Mouse (Mus musculus): ENCODE data around the gene Pkmyt1. TPM values are rescaled to one million over a fixed set of nuclear protein-coding genes. Genes with fewer than 3 reads are reported as not detected.

Pkmyt1 gene
- polyA plus RNA-seq, 1 experiment from 2014 or later, result 32.4 TPM

DNA sequence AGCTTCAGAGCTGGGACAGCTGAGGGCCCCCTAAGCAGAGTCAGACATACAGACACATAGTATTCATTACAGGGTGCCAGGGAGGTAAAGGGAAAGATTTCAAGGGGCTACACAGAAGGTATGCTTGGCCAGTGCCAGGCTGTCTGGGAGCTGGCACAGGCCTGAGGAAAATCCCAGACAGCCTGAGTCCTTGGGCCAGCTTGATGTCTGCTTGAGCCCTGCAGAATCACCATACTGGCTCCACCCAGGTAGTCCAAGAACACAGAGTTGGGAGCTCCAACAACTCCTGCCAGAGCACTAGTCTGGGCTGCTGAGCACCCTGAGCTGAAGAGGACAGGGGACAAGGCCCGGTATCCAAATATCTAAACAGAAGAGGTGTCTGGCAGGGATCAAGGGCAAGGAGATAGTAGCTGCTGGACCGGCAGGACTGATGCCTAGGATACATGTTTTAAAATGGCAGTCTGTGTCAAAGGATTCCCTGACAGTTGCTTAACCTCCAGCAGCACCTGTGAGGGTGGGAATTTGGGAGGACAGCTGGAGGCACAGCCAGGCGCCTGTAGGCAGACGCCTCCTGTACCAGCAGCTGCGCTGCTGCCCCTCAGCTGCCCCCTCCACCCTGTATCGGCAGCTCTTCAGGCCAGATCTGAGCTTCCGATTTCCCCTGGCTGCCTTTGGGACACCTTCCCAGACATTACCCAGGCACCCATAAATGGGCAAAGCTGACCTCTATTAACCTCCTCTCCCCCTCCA is 3.6 kb upstream of the Pkmyt1 start, which contains the start of gene 1520401A03Rik:
1520401A03Rik (minus strand) TSS at position 408 of the 750 bp plus-strand sequence.
- ATAC-seq (ENCODE audit: insufficient number of reproducible peaks, low FRiP score), result no peak
- Histone ChIP-seq H3K9ac (no peak within 1 kb of the TSS), H3K9me3 (replicated peaks) (no peaks in the 10 kb centered on the region), H3K27ac (ENCODE audit: poor library complexity, severe bottlenecking) (no peak within 1 kb of the TSS), H3K4me3 (no peak within 1 kb of the TSS), H3K27me3 (replicated peaks) (peaks cover 32% of the 10 kb centered on the region), H3K4me1 (replicated peaks) (peaks cover 8% of the 10 kb centered on the region), H3K4me2 (no peak within 1 kb of the TSS), H3K36me3 (no peaks in the 10 kb centered on the region)
- WGBS, result 50% methylated on average over 7 of the region's 7 CpGs

GRCm38 (mm10) chr17:23725477-23725876 is 659 bp upstream of the Pkmyt1 start:
- peaks cover 8% of the 10 kb centered on the region for H3K4me1 ChIP-seq (replicated peaks)
- ATAC-seq (ENCODE audit: insufficient number of reproducible peaks, low FRiP score), result no peak
- no peaks in the 10 kb centered on the region for H3K36me3 ChIP-seq
- H3K9ac ChIP-seq, result peak overlapping the region; percentile 71
- peak overlapping the region; percentile 89 for H3K4me3 ChIP-seq
- H3K4me2 ChIP-seq, result peak overlapping the region; percentile 72
- peaks cover 10% of the 10 kb centered on the region for H3K27me3 ChIP-seq (replicated peaks)
- H3K9me3 ChIP-seq (replicated peaks), result no peaks in the 10 kb centered on the region
- H3K27ac ChIP-seq (ENCODE audit: poor library complexity, severe bottlenecking), result peak overlapping the region; percentile 91; the same call in 1 of the 2 replicates
- WGBS, result 56% methylated on average over 4 of the region's 4 CpGs

DNA sequence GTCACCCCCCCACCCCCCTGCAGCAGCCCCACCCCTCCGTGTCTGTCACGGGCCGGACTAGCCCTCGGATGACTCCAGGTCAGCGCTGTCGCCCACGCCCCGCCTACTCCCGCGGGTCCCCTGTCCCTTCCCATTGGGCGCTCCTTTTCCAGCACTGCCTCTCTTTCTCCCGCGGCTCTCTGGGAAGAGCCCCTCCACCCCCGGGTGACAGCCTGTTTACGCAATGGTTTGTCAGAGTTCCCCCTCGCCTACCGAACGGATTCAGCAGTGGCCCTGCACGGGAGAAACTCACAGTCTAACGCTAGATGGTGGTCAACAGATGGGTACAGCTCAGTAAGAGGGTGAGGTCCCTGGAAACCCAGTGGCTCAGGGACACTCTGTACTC is 614 bp downstream of the Pkmyt1 start:
- Histone ChIP-seq H3K27me3 (replicated peaks) (no peaks in the 10 kb centered on the region), H3K36me3 (no peaks in the 10 kb centered on the region), H3K9me3 (replicated peaks) (no peaks in the 10 kb centered on the region), H3K4me3 (peak overlapping the region; percentile 89), H3K4me1 (replicated peaks) (peaks cover 8% of the 10 kb centered on the region), H3K9ac (peak overlapping the region; percentile 87), H3K27ac (ENCODE audit: poor library complexity, severe bottlenecking) (peak overlapping the region; percentile 91), H3K4me2 (peak overlapping the region; percentile 72)
- peak; percentile 93 for ATAC-seq (ENCODE audit: insufficient number of reproducible peaks, low FRiP score)
- under 1% methylated on average over 19 of the region's 20 CpGs for WGBS

- Histone ChIP-seq H3K27ac (ENCODE audit: poor library complexity, severe bottlenecking) (no peak overlapping the region), H3K27me3 (replicated peaks) (0 out of 2 replicates have a peak, but pooled peaks cover under 1% of the 10 kb centered on the region), H3K9ac (no peak overlapping the region), H3K36me3 (peaks cover 22% of the 10 kb centered on the region), H3K9me3 (replicated peaks) (no peaks in the 10 kb centered on the region), H3K4me1 (replicated peaks) (peaks cover 7% of the 10 kb centered on the region), H3K4me2 (no peak overlapping the region), H3K4me3 (no peak overlapping the region)
- ATAC-seq (ENCODE audit: insufficient number of reproducible peaks, low FRiP score), result no peak
- WGBS, result 33% methylated on average over 1 of the region's 1 CpGs
Measured at GRCm38 (mm10) chr17:23730441-23730840, 4.3 kb downstream of the Pkmyt1 start.

DNA sequence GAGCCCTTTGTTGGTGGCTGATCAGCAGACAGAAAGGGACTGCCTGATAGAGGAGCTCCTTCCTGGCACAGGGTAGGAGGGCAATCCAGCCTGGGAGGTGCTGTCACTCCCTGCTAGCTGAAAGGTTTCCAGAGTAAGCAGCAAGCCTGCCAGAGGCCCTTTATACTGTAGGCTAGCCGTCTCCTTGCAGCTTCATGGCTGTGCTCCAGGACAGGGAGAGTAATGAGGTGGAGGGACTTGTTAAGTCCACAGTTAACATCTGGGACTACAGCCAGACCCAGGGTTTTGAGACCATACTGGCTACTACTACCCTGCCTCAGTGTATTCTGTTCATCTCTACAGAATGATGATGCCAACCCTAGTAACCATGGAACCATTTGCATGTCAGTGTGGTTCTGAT is 8.2 kb downstream of the Pkmyt1 start:
- Histone ChIP-seq H3K27me3 (replicated peaks) (peaks cover 29% of the 10 kb centered on the region), H3K9ac (no peak overlapping the region), H3K4me1 (replicated peaks) (peaks cover 17% of the 10 kb centered on the region), H3K4me3 (no peak overlapping the region), H3K27ac (ENCODE audit: poor library complexity, severe bottlenecking) (no peak overlapping the region), H3K4me2 (no peak overlapping the region), H3K9me3 (replicated peaks) (no peaks in the 10 kb centered on the region), H3K36me3 (peaks cover 38% of the 10 kb centered on the region)
- ATAC-seq (ENCODE audit: insufficient number of reproducible peaks, low FRiP score), result no peak
- WGBS, result 81% methylated on average over 1 of the region's 1 CpGs

- H3K27ac ChIP-seq (ENCODE audit: poor library complexity, severe bottlenecking), result no peak overlapping the region
- no peak overlapping the region for H3K4me2 ChIP-seq
- WGBS, result 58% methylated on average over 15 of the region's 15 CpGs
- peaks cover 38% of the 10 kb centered on the region for H3K36me3 ChIP-seq
- no peak for ATAC-seq (ENCODE audit: insufficient number of reproducible peaks, low FRiP score)
- H3K9me3 ChIP-seq (replicated peaks), result no peaks in the 10 kb centered on the region
- H3K4me3 ChIP-seq, result no peak overlapping the region
- H3K4me1 ChIP-seq (replicated peaks), result peaks cover 33% of the 10 kb centered on the region
- H3K27me3 ChIP-seq (replicated peaks), result peaks cover 56% of the 10 kb centered on the region
- H3K9ac ChIP-seq, result 0 out of 2 replicates have a peak overlapping the region, but pooled peaks have one; percentile 9
Measured at GRCm38 (mm10) chr17:23737493-23738445, 11.6 kb downstream of the Pkmyt1 start.

- Histone ChIP-seq H3K4me2 (peak overlapping the region; percentile 98), H3K4me1 (replicated peaks) (peaks cover 33% of the 10 kb centered on the region), H3K9ac (peak overlapping the region; percentile 81; the same call in 1 of the 2 replicates), H3K36me3 (peaks cover 32% of the 10 kb centered on the region), H3K9me3 (replicated peaks) (no peaks in the 10 kb centered on the region), H3K4me3 (peak overlapping the region; percentile 66), H3K27me3 (replicated peaks) (peaks cover 67% of the 10 kb centered on the region), H3K27ac (ENCODE audit: poor library complexity, severe bottlenecking) (no peak overlapping the region)
- ATAC-seq (ENCODE audit: insufficient number of reproducible peaks, low FRiP score), result no peak
- WGBS, result 33% methylated on average over 2 of the region's 2 CpGs
Measured at GRCm38 (mm10) chr17:23738836-23739201, 12.7 kb downstream of the Pkmyt1 start.

- Histone ChIP-seq H3K9ac (peak overlapping the region; percentile 81), H3K9me3 (replicated peaks) (no peaks in the 10 kb centered on the region), H3K4me2 (peak overlapping the region; percentile 98), H3K36me3 (peaks cover 26% of the 10 kb centered on the region), H3K27ac (ENCODE audit: poor library complexity, severe bottlenecking) (no peak overlapping the region), H3K4me3 (peak overlapping the region; percentile 66), H3K27me3 (replicated peaks) (peaks cover 73% of the 10 kb centered on the region), H3K4me1 (replicated peaks) (peaks cover 36% of the 10 kb centered on the region)
- peak; percentile 38; the same call in 1 of the 2 replicates for ATAC-seq (ENCODE audit: insufficient number of reproducible peaks, low FRiP score)
- WGBS, result under 1% methylated on average over 48 of the region's 48 CpGs
Measured at GRCm38 (mm10) chr17:23739202-23740135, 13.3 kb downstream of the Pkmyt1 start.

DNA sequence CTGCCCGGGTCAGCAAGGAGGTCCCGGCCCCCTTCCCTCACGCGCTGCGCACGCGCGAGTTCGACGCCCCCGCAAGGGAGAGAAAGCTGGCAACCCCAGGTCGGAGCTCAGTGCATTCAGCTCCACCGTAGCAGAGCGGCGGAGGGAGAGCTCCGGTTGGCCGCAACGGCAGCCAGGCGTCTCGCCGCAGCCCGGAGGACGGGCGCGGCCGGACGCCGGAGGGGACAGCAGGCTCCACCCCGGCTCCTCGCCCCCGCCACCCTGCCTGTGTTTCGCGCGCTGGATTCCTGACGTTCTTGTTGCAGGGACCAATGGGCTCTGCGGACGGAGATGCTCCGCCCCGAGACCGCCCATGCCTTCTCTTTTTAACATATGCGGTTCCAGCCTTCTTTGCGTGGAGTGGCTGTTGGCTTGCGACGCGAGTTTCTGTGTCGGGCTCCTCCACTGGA is 14.0 kb downstream of the Pkmyt1 start:
- H3K27me3 ChIP-seq (replicated peaks), result peaks cover 80% of the 10 kb centered on the region

DNA sequence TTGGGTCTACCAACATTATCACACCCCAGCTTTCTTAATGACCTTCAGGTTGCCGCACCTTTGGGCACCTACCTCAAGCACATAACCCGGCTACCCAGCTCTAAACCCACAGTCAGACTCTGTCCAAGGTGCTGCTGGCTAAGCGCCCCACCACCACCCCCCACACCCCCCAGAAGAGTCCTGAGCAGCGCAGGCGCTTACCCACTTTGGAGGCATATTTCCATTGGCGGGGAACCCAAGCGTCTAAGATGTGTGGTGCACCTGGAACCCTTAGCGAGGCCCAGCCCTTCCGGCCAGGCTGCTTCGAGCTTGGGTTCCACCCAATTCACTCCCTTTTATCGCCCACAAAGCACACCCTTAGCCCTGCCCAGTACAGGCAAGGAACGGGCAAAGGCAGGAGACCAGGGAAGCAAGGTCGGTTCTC is 14.5 kb downstream of the Pkmyt1 start, which contains the start of gene Paqr4:
Paqr4 (minus strand) TSS at position 270 of the 424 bp plus-strand sequence.
- 7% methylated on average over 13 of the region's 13 CpGs for WGBS
- H3K4me3 ChIP-seq, result peak within 1 kb of the TSS; percentile 66
- peak; percentile 12 for ATAC-seq (ENCODE audit: insufficient number of reproducible peaks, low FRiP score)
- peaks cover 47% of the 10 kb centered on the region for H3K4me1 ChIP-seq (replicated peaks)
- peaks cover 14% of the 10 kb centered on the region for H3K36me3 ChIP-seq
- H3K27me3 ChIP-seq (replicated peaks), result peaks cover 82% of the 10 kb centered on the region
- H3K4me2 ChIP-seq, result peak within 1 kb of the TSS; percentile 98
- no peaks in the 10 kb centered on the region for H3K9me3 ChIP-seq (replicated peaks)
- peak within 1 kb of the TSS; percentile 81 for H3K9ac ChIP-seq
- H3K27ac ChIP-seq (ENCODE audit: poor library complexity, severe bottlenecking), result no peak within 1 kb of the TSS

More for the DNA sequence above, 14.0 kb downstream of the Pkmyt1 start:
- Histone ChIP-seq H3K27ac (ENCODE audit: poor library complexity, severe bottlenecking) (no peak overlapping the region), H3K4me2 (peak overlapping the region; percentile 98), H3K36me3 (peaks cover 19% of the 10 kb centered on the region), H3K9me3 (replicated peaks) (no peaks in the 10 kb centered on the region), H3K4me3 (peak overlapping the region; percentile 66), H3K9ac (peak overlapping the region; percentile 81), H3K4me1 (replicated peaks) (peaks cover 43% of the 10 kb centered on the region)
- peak; percentile 76 for ATAC-seq (ENCODE audit: insufficient number of reproducible peaks, low FRiP score)
- WGBS, result under 1% methylated on average over 46 of the region's 46 CpGs
